11 mouse cellular contexts compared by ENCODE assay signal in genomic region chr6:143957063-143957462, GRCm38 (mm10).
"Had no signal": no experiment of that assay in that cellular context is flagged by ENCODE, and none has a peak within 500 bp of the region (broad histone marks: within the 10 kb centered on the region; RNA-seq: fewer than 3 reads in every experiment).

No protein-coding gene starts in this region.

- DNase-seq: kidney, adult 2 months; kidney, postnatal 25 days; layer of hippocampus, postnatal 36 days; liver, postnatal 0 days; lung, embryonic 14.5 days; right cerebral cortex, postnatal 14 days; right cerebral cortex, postnatal 4 days; thymus, adult 2 months; thymus, postnatal 14 days had no signal

- ATAC-seq: liver, postnatal 0 days; lung, postnatal 0 days; midbrain, embryonic 15.5 days had no signal
